Mouse (Mus musculus): ENCODE results near the gene Rin2.

DNA sequence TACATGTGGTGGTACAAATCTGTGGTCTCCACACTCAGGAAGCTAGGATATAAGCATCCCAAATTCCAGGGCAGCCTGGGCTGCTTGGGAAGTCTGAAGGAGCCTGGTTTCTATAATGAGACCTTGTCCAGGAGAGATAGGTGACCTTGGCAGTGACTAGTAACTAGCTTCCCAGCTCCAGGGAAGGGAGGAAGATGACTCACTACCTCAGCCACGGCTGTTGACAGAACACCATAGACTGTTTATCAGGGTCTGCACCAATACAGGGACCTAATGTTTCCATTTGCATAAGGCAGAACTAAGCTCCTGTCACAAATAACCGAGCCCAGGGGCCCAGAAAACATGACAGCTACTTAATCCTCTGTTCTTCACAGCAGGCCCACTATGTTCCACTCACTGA lies 132.3 kb downstream of the Rin2 start:
- TF ChIP-seq CTCF (IDR thresholded peaks at IDR 0.05; ENCODE audit: low read depth, low read length) (no peak), GATA2 (IDR thresholded peaks at IDR 0.05; ENCODE audit: borderline replicate concordance, low read depth, low read length) (no peak), GATA1 (IDR thresholded peaks at IDR 0.05; ENCODE audit: borderline replicate concordance, low read length) (no peak)

All from G1E (cell line).